Mouse (Mus musculus) cerebellum, adult 11-12 months (tissue): Measurements from ENCODE around the gene Fcrl6.

ENCODE experiments used
- DNase-seq: peaks from one replicate; pipeline ENCODE4 v3.0.0; 2022

Gene Fcrl6

GRCm38 (mm10) chr1:172612745-172613144 lies 10.4 kb upstream of the Fcrl6 start:
- DNase-seq = no peak

- DNase-seq = no peak
These were observed 9.0 kb upstream of the Fcrl6 start for GRCm38 (mm10) chr1:172611304-172611703.

- no peak for DNase-seq
These were observed 7.9 kb downstream of the Fcrl6 start for GRCm38 (mm10) chr1:172594495-172594894.

- no peak for DNase-seq
These were observed 8.4 kb downstream of the Fcrl6 start for GRCm38 (mm10) chr1:172593956-172594355.

GRCm38 (mm10) chr1:172593321-172593720 lies 9.0 kb downstream of the Fcrl6 start:
- no peak for DNase-seq

- DNase-seq = no peak
These were observed 12.0 kb downstream of the Fcrl6 start, which contains the start of gene Slamf8 for GRCm38 (mm10) chr1:172590385-172590784. Gene Slamf8, minus strand, starts transcription at chr1:172590568.

GRCm38 (mm10) chr1:172585612-172586567 lies 16.5 kb downstream of the Fcrl6 start:
- no peak for DNase-seq

- no peak for DNase-seq
These were observed 17.3 kb downstream of the Fcrl6 start for GRCm38 (mm10) chr1:172585026-172585425.

GRCm38 (mm10) chr1:172584271-172584670 lies 18.1 kb downstream of the Fcrl6 start:
- no peak for DNase-seq

DNA sequence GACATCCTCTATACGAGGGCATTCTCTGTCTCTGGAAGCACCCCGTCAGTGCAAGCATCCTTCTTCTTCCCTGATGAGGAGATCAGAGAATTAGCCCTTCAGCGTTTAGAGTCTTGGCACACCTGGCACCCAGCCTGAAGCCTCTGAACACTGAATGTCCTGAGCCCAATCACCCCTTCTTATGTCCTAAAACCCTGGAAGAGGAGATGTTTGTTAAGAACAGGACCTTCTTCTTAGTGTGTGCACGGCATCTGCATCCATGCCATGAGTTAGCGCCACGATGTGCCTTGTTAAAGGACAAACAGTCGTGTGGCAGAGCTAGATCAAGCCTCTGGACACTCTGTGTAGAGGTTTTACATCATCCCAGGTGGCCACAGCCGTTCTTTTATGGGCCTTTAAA lies 19.9 kb downstream of the Fcrl6 start:
- DNase-seq = no peak

DNA sequence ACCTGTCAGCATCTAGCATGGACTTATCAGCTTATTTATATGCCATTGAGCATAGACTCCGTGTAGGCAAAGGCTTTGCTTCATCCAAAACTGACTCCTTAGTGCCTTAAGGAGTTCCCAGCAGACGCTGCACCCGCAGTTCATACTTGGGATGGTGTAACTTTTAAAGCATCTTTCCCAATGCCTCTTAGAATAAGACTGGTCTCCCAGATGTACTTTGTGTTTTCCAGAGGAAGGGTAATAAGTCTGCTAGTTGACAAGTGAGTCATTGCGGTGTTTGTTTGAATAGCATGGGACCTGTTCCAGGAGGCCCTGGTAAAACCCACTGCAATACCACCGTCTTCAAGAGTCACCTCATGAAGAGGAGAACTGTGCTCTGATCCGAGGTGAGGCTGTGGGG lies 22.2 kb downstream of the Fcrl6 start:
- DNase-seq = no peak

DNA sequence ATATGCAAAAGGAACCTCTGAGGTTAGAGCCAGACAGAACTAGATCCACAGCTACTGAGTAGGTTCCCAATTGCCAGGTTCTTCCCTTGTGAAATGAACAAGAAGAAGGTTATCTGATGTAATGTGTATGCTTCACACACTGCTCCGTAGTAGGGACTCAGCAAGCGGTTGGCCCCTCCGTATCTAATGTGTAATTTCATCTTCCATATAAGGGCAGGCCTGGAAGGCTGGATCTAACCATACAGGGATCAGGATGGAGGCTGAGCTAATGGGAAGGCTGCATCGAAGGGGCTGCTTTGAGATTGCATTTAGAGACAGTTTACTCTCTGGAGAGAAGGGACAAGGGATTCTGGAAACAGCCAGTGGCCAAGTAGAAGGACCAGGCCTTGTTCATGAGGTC lies 34.6 kb downstream of the Fcrl6 start:
- no peak for DNase-seq

GRCm38 (mm10) chr1:172566131-172566530 lies 36.2 kb downstream of the Fcrl6 start:
- no peak for DNase-seq

DNA sequence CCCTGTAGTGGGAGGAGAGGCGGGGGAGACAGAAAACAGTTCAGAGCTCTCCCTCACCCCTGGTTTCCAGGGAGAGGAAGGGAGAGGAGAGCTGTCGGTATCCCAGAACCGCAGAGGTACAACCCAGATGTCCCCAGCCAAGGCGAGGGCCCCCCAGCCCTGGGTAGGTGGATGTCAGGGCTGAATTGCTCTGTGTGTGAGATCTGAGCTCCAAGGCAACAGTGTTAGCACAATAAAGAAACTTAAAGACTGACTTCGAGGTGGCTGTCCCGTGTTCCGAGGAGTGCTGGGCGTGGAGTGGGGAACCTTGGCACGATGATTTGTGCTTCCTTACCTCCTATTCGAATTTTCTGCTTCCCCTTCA lies 38.9 kb downstream of the Fcrl6 start:
- DNase-seq = no peak

GRCm38 (mm10) chr1:172562641-172563464 lies 39.5 kb downstream of the Fcrl6 start:
- peak; percentile 78 for DNase-seq

- no peak for DNase-seq
These were observed 46.7 kb downstream of the Fcrl6 start, which contains the start of gene Vsig8 for GRCm38 (mm10) chr1:172555638-172556037. Gene Vsig8, plus strand, starts transcription at chr1:172555938.

GRCm38 (mm10) chr1:172552623-172553022 lies 49.7 kb downstream of the Fcrl6 start:
- no peak for DNase-seq

- no peak for DNase-seq
These were observed 51.3 kb downstream of the Fcrl6 start for GRCm38 (mm10) chr1:172551009-172551408.

DNA sequence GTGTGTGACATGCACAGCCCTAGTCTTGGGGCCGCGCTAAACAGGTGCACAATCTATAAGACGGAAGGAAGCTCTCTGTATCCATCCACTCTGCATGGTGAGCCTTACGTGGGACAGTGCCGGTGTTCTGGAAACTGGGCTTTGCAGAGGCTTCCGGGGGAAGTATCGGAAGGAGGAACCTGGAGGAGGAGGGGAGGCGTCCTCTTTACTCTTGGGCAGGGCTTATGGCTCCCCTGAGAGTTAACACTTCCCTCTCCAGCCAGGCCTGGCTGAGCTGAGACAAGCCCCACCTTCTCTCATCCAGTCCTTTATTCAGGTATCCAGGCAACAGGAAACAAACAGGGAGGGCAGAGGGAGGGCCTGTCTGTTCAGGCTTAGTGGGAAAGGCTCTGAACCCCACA lies 51.8 kb downstream of the Fcrl6 start:
- DNase-seq = no peak

DNA sequence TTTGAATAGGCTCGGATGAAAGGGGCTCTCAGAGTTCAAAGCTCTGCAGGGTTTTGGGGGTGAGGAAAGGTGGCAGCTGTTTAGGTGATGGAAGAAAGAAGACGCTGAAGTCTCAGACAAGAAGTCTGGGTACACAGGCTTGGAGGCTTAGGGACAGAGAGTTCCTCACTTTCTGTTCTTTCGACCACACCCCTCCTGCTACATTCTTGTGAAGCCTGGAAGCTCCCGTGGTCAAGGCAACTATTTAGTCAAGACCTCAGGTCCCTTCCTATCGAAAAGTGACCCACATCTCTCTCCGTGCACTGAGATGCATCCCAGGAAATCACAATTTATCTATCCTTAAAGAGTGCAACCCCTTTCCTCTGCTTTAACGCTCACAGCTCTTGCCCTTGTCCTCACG lies 52.6 kb downstream of the Fcrl6 start:
- DNase-seq = no peak

DNA sequence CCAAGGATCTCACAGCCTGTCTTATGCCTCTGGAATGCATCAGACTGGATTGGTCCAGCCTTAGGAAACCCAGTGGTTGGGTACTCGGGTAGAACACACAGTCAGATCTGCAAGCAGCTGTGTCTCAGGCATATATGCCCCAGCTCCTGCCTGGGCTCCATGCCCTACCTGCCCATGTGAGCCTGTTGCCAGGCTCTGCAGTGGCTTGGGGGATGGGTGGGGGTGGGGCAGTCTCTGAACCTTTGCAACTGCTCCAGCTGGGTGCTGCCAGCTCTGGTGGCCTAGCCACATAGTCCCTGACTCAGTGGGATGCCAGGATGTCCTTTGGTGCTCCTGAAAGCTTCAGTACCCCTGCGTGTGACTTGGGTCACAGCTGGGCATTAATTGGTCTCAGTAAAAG lies 53.0 kb downstream of the Fcrl6 start:
- no peak for DNase-seq

- no peak for DNase-seq
These were observed 53.9 kb downstream of the Fcrl6 start for GRCm38 (mm10) chr1:172548501-172548900.
